Mouse (Mus musculus) stomach, postnatal 0 days (tissue): ENCODE data around the gene Trim2. TPM values are rescaled to one million over a fixed set of nuclear protein-coding genes. Genes with fewer than 3 reads are reported as not detected.

Source experiments
- ATAC-seq: fragments of 200-750 bp; cut with Nextera tagmentation; 2 replicates; pipeline ENCODE4 v1.8.0; 2017; ENCODE audit not compliant: low FRiP score, low TSS enrichment
- DNase-seq: peaks from one replicate; pipeline ENCODE4 v3.0.0-alpha.2; 2016; ENCODE audit warnings: low spot score
- H3K27ac ChIP-seq: fragments of 300-500 bp; sonication (generic); replicated peaks from 2 replicates; pipeline ENCODE4 v1.5.1; 2014; ENCODE audit warnings: mild to moderate bottlenecking, control low read depth
- H3K27me3 ChIP-seq: fragments of 300-500 bp; sonication (generic); 2 replicates; pipeline ENCODE4 v1.6.1; 2014; ENCODE audit warnings: low read length; ENCODE audit not compliant: control insufficient read depth, insufficient read depth
- H3K36me3 ChIP-seq: fragments of 300-500 bp; sonication (generic); 2 replicates; pipeline ENCODE4 v1.6.1; 2014; ENCODE audit warnings: low read length, mixed read lengths; ENCODE audit not compliant: control insufficient read depth, insufficient read depth
- H3K4me1 ChIP-seq: fragments of 300-500 bp; sonication (generic); replicated peaks from 2 replicates; pipeline ENCODE4 v1.6.1; 2014; ENCODE audit warnings: antibody characterized with exemption; ENCODE audit not compliant: control insufficient read depth, insufficient read depth
- H3K4me2 ChIP-seq: fragments of 300-500 bp; sonication (generic); replicated peaks from 2 replicates; pipeline ENCODE4 v1.6.1; 2014; ENCODE audit warnings: low read depth, mild to moderate bottlenecking, control low read depth, moderate library complexity
- H3K4me3 ChIP-seq: fragments of 300-500 bp; sonication (generic); 2 replicates; pipeline ENCODE4 v1.5.1; 2014; ENCODE audit warnings: low read depth, low read length, control low read depth
- H3K9ac ChIP-seq: fragments of 300-500 bp; sonication (generic); 2 replicates; pipeline ENCODE4 v1.6.1; 2014; ENCODE audit warnings: mild to moderate bottlenecking, low read length, control low read depth, mixed read lengths
- H3K9me3 ChIP-seq: fragments of 300-500 bp; sonication (generic); 2 replicates; pipeline ENCODE4 v1.6.1; 2016; ENCODE audit warnings: low read length; ENCODE audit not compliant: control insufficient read depth
- CTCF ChIP-seq: IDR thresholded peaks from 2 replicates; pipeline ENCODE4 v1.5.1; 2016; ENCODE audit warnings: antibody characterized with exemption, low read depth, mild to moderate bottlenecking, moderate library complexity
- EP300 ChIP-seq: optimal IDR thresholded peaks from 2 replicates; pipeline ENCODE3; 2016; ENCODE audit warnings: antibody characterized with exemption
- WGBS: fragments of 180-500 bp; shearing (Covaris S2); extraction: QIAGEN DNeasy Blood & Tissue Kit; methylation state at CpG from one replicate; pipeline ENCODE4 v1.1.7; 2014; 5-methylcytosine and 5-hydroxymethylcytosine counted together
- polyA plus RNA-seq: library from polyadenylated mRNA; unstranded; fragments of >200 nt; fragmentation: Nextera tagmentation; extraction: Ambion mirVana; gene quantifications from 2 replicates; pipeline ENCODE4 v1.2.1, GENCODE M21; 2015

Gene Trim2
- polyA plus RNA-seq, 1 experiment from 2014 or later, result 30.7 TPM

DNA sequence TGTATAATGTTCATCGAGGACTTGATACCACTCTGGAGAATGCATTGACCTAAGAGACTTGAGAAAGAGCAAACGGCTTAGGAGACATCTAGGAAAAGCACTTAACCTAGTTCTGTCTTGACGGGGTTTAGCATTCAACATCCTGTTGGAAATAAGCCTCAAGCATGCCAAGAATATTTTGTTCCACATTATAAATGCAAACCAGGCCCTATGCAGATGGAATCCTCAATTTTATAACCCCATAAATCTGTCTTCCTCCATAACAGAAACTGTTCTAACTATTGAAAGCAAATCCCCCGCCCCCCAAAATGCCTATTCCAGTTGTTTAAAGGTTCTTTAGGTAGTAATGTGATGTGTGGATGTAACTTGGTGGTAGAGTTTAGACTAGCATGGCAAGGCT is 55.0 kb downstream of the Trim2 start:
- Histone ChIP-seq H3K36me3 (no peaks in the 10 kb centered on the region), H3K9me3 (no peaks in the 10 kb centered on the region), H3K27me3 (no peaks in the 10 kb centered on the region), H3K9ac (no peak overlapping the region), H3K4me2 (no peak overlapping the region), H3K4me1 (no peaks in the 10 kb centered on the region), H3K4me3 (no peak overlapping the region), H3K27ac (no peak overlapping the region)
- WGBS, result 66% methylated on average over 4 of the region's 4 CpGs
- DNase-seq, result no peak
- no peak for ATAC-seq
- TF ChIP-seq EP300, result no peak
- TF ChIP-seq CTCF, result no peak

DNA sequence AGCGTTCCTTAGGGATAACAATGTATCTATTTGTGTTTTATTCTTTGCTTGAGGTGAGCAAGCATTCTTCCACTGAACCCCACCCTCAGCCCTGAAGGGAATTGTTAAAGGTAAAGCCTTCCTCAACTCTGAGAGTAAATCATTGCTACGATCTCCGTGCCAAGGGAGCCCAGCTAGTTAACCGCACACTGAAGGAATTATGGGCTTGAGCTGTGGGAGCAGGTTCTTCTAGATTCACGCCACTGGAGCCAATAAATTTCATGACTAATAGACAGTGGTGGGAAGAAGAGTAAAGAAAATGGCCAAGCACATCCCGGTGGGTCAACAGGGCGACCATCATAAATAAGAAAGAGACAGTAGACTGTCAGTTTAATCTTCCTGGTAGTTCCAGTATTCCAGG is 56.4 kb downstream of the Trim2 start:
- Histone ChIP-seq H3K4me1 (no peaks in the 10 kb centered on the region), H3K4me2 (no peak overlapping the region), H3K27me3 (no peaks in the 10 kb centered on the region), H3K27ac (no peak overlapping the region), H3K4me3 (no peak overlapping the region), H3K9ac (no peak overlapping the region), H3K36me3 (no peaks in the 10 kb centered on the region), H3K9me3 (no peaks in the 10 kb centered on the region)
- no peak for DNase-seq
- TF ChIP-seq EP300 (no peak), CTCF (no peak)
- WGBS, result 74% methylated on average over 7 of the region's 7 CpGs
- ATAC-seq, result no peak

DNA sequence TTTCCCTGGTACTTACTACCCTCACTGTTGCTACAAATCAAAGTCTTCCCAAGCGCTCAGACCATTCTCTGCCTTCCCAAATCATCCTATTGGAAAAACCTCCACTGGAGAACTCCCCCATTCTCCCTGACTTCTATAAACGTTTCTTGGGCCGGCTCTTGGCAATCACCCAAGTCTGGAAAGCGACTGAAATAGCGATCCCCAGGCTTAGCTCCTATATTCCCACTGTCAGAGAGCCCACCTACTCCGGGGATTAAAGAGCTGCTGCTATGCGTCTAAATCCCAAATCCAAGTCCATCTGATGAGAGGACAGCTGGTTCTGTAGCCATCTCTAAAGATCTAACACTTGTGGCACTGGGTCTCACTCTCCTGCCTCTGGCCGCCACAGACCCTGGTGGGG is 58.9 kb downstream of the Trim2 start:
- H3K4me3 ChIP-seq, result no peak overlapping the region
- no peaks in the 10 kb centered on the region for H3K27me3 ChIP-seq
- H3K9ac ChIP-seq, result no peak overlapping the region
- no peak overlapping the region for H3K4me2 ChIP-seq
- WGBS, result 37% methylated on average over 8 of the region's 8 CpGs
- no peaks in the 10 kb centered on the region for H3K36me3 ChIP-seq
- no peak for ATAC-seq
- no peak overlapping the region for H3K27ac ChIP-seq
- DNase-seq, result no peak
- no peak for TF ChIP-seq CTCF
- TF ChIP-seq EP300, result no peak
- no peaks in the 10 kb centered on the region for H3K9me3 ChIP-seq
- no peaks in the 10 kb centered on the region for H3K4me1 ChIP-seq

DNA sequence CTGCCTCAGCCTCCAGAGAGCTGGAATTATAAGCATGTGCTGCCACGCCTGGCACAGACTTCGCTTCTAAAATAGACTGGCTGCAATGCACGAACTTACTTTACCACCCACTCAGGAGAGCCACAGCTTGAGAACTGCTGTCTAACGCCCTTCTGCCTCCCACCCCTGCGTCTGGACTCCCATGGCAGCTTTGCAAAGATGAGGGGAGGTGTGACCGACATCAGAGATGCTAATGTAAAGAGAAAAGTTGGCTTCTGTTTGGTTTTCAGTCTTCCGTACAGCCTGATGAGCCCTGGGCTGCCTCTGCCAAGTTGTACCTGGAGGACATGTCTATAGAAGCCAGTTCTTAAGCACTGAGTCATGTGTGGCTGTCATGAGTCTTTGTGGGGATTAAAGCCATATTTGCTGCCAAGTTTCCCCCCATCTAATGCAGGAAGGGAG is 60.2 kb downstream of the Trim2 start:
- DNase-seq (no peak), ATAC-seq (no peak)
- H3K4me3 ChIP-seq, result no peak overlapping the region
- no peaks in the 10 kb centered on the region for H3K9me3 ChIP-seq
- H3K9ac ChIP-seq, result no peak overlapping the region
- no peak for TF ChIP-seq EP300
- no peak for TF ChIP-seq CTCF
- WGBS, result 58% methylated on average over 7 of the region's 7 CpGs
- no peaks in the 10 kb centered on the region for H3K36me3 ChIP-seq
- H3K27me3 ChIP-seq, result no peaks in the 10 kb centered on the region
- H3K4me2 ChIP-seq, result no peak overlapping the region
- H3K27ac ChIP-seq, result no peak overlapping the region
- H3K4me1 ChIP-seq, result no peaks in the 10 kb centered on the region

DNA sequence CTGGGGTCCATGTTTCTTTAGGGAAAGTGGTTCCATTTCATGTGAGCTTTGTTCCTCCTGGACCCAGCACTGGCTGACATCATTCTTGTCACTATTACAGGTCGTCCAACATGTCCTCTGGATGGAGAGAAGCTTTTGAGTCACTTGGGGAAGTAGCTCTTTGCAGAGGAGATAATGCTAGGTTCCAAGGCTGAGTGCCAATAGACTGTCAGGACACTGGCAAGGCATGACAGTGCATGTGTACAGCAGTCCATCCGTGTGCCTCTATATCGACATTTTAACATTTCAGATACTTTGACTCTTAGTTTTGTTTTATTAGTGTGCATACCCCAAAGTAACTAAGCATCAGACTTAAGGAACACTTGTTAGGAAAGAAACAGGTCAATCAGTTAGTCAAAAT is 63.6 kb downstream of the Trim2 start:
- Histone ChIP-seq H3K27me3 (no peaks in the 10 kb centered on the region), H3K36me3 (no peaks in the 10 kb centered on the region), H3K9ac (no peak overlapping the region), H3K27ac (no peak overlapping the region), H3K4me2 (no peak overlapping the region), H3K4me1 (no peaks in the 10 kb centered on the region), H3K9me3 (no peaks in the 10 kb centered on the region), H3K4me3 (no peak overlapping the region)
- WGBS, result 74% methylated on average over 3 of the region's 3 CpGs
- ATAC-seq (no peak), DNase-seq (no peak)
- TF ChIP-seq CTCF (no peak), EP300 (no peak)

DNA sequence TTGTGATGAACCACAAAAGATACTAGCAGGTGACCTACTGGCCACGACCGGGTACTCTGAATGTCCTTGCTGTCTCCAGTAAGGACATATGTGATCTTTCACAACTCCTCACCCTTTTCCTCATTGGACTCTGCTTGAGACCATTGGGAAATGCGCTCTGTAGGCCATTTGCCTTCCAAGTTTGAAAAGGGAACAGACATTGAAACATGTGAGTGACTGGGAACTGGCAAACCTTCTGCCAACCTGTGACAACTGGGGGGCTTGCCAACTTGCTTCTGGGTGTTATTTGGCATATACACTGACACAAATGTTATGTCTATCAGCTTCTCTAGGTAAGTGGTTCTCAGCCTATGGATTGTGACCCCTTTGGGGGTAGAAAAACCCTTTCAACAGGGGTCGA is 64.2 kb downstream of the Trim2 start:
- TF ChIP-seq CTCF, result no peak
- TF ChIP-seq EP300, result no peak
- ATAC-seq, result no peak
- 87% methylated on average over 4 of the region's 4 CpGs for WGBS

More for the DNA sequence above, 64.2 kb downstream of the Trim2 start:
- Histone ChIP-seq H3K36me3 (no peaks in the 10 kb centered on the region), H3K4me2 (no peak overlapping the region), H3K4me1 (no peaks in the 10 kb centered on the region), H3K9ac (no peak overlapping the region), H3K27ac (no peak overlapping the region), H3K27me3 (no peaks in the 10 kb centered on the region), H3K4me3 (no peak overlapping the region), H3K9me3 (no peaks in the 10 kb centered on the region)
- no peak for DNase-seq
